Mouse (Mus musculus) kidney, postnatal 36 days (tissue): ENCODE data around the gene Gm49358.

Experiments
- DNase-seq, 2 experiments: peaks; one replicate each; pipeline ENCODE4 v3.0.0; 2021 to 2022; ENCODE audit warnings: mixed read lengths in 2 of 2

Gm49358 gene

DNA sequence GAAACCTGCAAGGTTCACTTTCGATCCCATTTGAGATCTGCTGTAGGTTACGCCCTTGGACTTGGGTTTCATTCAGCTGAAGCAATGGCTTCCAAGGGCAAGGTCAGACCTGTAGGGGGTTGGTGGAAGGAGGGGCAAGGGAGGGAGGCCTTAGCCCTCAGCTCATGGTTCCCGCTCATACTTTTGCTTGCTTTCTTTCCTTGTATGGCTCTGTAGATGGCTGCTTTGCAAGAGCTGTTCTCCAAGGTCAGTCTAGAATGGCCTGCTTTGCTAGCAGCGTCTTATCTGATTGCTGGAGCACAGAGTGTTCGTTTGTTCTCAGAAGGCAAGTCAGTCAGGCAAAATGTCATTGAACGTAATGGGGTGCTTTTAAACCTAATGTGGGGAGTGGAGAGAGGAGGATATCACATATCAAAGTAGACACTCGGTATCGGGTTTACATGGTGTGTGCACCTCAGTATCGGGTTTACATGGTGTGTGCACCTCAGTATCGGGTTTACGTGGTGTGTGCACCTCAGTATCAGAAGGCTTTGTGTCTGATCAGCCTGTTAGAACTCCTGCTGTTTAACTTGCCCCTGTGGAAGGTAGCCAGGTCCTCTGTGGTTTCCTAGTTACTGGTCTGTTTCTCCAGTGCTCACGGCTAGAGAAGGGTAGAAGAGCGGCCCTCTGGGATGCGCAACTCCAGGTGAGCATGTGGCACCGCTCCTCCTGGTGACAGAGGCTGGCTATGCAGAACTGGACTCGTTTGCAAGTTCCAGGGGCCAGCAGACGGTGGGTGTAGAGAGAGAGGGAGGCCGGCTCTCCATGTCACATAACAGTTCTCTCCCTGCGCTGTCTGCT is 50.7 kb downstream of the Gm49358 start:
- DNase-seq, result peak; percentile 19 to 32

- DNase-seq, result no peak
Measured at GRCm38 (mm10) chr10:86815133-86815532, 51.4 kb downstream of the Gm49358 start.

DNA sequence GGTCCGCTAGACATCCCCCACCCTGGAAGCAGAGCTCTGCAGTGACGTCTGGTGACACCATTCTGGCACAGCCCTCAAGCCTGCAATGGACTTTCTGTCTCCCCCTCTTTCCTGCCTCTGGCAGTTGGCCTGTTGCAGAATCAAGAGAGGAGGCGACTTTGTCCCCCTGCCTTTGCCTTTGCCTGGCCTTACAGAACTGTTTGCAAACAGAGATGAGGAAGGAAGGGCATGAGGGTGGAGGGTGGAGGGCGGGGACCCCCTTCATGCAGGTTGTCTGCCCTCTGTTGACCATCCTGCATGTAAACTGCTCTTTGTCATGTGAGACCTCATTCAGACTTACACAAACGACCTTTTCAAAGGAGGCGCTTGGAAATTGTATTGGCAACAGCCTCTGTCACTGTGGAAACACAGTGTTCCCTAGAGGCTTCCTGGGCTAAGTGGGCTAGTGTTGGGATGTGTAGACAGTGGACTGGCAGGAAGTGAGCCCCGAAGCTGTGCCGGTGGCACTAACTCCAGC is 55.9 kb downstream of the Gm49358 start:
- no peak for DNase-seq

DNA sequence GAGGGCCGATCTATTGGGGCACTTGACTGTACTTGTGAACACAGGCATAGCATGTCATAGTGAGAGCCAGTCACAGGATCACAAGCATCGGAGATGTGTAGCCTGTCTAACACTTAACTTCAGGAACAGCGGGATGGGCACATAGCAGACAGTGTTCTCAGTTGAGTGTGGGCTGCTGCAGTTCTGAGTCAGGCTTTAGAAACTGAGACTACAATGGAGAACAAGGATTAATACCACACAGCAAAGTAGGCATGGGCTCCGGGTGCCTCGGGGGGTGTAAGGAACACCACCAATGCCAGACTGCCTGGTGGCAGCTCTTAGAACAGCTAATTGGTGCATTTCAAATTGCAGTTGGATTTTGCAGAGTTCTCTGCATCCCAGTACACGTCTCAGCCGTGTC is 57.2 kb downstream of the Gm49358 start:
- no peak for DNase-seq

DNA sequence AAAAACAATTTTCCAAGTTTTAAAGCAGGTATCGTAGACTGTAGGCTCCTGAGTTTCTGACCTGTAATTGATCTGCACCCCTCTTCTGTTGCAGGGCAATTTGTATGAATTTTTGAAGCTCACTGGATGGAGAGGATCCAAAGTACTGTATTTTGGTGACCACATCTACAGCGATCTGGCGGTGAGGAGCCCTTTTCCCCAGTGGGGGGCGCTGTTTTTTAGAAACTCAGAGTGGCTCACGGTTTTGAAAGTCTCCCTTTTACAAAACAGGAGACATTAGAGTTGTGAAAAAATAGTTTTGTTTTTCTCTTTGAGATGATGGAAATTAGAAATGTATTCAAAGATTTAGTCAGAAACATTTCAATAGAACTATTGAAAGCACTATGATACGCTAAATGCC is 60.3 kb downstream of the Gm49358 start:
- DNase-seq, result no peak

- peak; percentile 56 to 63 for DNase-seq
Measured at GRCm38 (mm10) chr10:86824871-86825270, 61.1 kb downstream of the Gm49358 start.

DNA sequence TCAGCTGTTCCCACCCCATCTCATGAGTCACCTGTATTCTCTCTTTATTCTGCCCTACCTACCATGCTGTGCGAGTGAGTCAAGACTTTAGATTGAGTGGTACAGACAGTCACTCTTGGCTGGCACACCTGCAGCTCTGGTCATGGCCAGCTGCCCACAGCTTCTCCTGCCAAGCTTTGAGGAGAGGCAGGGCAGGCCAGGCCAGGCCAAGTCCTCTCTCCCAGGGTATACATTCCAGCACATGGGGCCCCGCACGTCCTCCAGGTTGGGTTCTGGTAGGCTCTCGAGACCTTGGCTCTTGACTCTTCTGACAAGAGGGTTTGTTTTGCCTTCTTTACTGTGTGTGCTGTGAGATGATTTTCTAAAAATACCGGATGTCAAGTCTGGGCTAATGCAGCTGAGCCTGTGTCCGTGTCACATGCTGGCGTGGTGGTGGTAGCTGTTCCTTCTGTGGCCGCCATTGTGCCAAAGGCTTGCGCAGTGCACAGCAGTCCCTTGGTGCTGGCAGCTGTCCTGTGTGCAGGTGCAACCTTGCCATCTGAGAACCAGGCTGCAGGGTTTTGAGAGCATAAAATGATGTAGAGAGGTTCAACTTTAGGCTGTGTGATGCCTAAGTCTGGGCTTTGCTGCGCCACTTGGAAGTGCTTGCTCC is 62.2 kb downstream of the Gm49358 start:
- DNase-seq, result peak; percentile 86 to 90

DNA sequence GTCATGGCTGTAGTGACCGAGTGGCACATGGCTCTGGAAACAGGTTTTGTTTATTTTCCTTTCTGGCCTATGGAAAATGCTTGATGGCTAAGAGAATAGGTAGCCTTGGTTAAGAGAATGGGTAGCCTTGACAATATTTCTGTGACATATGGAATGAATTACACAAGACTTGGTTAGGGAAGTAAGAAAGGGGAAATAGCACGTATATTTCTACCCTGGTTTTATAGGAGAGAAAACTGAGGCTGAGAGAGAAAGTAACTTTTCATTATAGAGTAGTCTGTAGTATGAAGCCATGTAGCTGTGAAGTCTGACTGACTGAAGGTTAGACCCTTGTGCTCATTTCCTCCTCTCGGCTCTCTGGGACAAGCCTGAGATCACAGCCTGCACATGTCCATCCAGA is 63.2 kb downstream of the Gm49358 start:
- no peak for DNase-seq

GRCm38 (mm10) chr10:86828221-86829135 is 64.7 kb downstream of the Gm49358 start:
- DNase-seq, result peak; percentile 75 to 79

- DNase-seq, result no peak
Measured at GRCm38 (mm10) chr10:86829515-86829914, 65.7 kb downstream of the Gm49358 start.

DNA sequence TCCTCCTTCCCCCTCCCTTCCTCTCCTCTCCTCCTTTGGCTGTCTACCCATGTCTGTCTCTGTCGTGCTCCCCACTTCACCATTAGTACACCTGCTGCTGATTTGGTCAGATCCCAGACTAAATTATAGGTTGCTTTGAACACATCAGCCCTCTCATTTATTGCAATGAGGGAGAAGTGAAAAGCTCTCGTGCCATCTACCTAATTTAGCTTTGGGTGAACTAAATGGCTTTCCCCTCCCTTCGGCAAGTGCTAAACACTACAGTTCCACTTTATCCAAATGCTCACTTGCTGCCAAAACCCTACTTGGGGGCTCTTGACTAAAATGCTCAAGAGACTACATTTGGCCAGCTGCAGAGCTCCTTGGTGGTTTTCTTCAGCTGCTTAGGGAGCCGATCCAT is 73.0 kb downstream of the Gm49358 start:
- no peak for DNase-seq

GRCm38 (mm10) chr10:86838827-86839226 is 75.1 kb downstream of the Gm49358 start:
- DNase-seq, result no peak

DNA sequence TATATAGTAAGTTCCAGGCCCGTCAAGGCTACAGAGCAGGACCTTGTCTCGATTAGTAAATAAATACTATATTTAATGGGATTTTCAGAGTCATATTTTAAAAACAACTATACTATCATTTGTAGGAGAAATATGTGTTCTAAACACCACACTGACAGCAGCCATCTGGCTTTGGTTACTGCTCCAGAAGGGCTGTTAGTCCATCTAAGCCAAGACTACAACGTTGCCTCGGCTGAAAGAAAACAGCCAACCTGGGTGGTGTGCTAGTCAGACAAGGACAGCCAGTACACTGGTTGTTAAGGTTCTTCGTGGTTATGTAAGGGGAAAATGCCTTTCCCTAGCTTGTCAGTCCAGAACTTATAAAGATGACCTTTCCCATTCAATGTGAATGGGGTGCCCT is 78.9 kb downstream of the Gm49358 start:
- DNase-seq, result no peak

GRCm38 (mm10) chr10:86846926-86847467 is 83.2 kb downstream of the Gm49358 start:
- peak; percentile 36 to 57 for DNase-seq

DNA sequence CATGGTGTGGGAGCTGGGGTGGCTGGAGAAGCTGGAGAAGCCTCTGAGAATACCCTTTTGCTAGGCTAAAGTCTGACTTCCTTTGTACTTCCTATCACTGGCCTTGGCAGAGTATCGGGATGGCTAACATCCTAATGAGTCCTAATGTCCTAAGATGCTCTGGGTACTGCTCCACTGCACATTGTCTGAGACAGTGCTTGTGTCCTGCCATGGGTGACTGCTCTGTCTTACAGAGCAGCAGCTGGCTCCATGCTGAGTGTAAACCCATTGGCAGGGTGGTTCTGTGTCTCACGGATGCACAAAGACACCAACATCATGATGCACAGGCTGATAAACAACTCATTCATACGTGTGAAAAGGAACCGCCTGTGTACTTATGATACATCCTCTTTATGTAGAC is 85.3 kb downstream of the Gm49358 start:
- DNase-seq, result no peak

DNA sequence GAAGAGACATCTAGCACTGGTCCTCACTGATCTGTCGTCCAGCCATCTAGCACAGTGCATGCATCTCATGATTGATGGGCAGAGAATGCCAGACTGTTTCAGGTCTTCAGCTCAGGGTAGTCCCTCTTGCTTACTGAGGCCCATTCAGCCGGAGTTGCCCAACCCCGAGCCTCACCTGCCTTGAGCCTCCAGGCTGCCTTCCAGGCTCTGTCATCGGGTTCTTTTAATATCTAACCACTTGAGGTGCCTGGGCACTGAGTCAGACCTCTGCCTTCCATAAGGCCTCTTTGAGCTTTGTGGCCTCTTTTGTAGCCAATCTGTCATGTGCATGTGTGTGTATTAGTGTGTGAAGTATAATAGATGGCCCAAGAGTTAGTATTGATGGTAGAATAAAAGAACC is 85.7 kb downstream of the Gm49358 start:
- no peak for DNase-seq

- DNase-seq, result no peak
Measured at GRCm38 (mm10) chr10:86852160-86852559, 88.4 kb downstream of the Gm49358 start.

DNA sequence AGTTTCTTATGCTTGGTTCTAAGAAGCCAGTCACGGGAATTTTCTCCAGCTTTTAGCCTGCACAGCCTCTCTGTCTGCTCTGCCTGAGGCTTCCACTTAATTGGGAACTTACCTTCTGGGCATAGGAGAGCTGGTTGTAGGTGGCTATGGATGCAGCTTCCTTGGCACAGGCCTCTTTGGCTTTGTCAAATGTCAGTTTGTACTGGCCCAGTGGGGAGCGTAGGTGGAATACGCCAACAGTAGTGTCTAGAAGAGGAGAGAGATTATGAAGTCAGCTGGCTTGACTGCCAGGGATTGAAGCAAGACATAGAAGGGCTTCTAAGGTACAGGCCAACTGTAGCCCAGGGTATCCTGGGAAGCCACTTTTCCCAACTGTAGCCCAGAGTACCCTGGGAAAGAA is 89.7 kb downstream of the Gm49358 start:
- no peak for DNase-seq

- no peak for DNase-seq
Measured at GRCm38 (mm10) chr10:86860396-86860795, 96.6 kb downstream of the Gm49358 start.

- peak; percentile 68 to 77 for DNase-seq
Measured at GRCm38 (mm10) chr10:86862496-86862895, 98.7 kb downstream of the Gm49358 start.

- DNase-seq, result no peak
Measured at GRCm38 (mm10) chr10:86863429-86863828, 99.7 kb downstream of the Gm49358 start.

DNA sequence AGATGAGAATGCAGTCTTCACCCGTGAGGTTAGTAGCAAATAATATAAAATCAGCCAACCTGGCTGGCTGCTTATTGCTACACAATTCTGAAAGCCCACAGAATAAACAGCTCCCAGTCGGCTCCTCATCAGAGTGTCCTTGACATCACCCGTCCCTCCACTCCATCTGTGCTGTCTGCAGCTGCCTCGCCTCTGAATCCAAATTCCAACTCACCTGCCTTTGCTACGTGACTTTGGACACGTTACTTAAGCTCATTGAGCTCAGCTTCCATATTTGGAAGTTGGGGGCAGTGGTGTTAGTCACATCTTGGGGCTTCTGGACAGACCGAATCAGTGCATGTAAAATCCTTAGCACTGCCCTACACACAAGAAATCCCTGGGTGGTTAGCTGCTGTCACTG is 108.3 kb downstream of the Gm49358 start:
- DNase-seq, result no peak

DNA sequence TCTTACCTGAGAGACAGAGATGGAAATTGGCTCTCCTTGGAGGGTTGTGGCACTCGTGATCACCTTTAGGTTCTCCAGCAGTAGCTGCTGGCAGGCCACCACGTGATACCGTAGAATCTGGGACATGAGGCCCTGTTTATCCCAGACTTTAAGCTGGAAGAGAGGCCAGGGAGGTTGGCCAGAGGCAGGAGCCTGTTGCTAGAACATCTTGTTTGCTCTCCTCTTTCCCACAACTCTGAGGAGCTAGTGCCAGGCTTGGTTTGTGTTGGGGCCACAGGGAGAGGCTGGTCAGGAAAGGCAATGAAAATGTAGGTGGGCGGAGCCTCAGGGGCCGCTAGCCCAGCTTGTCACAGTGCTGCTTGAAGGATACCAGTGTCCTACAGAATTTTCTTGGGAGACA is 108.8 kb downstream of the Gm49358 start:
- no peak for DNase-seq
